Mouse (Mus musculus) embryonic facial prominence, embryonic 13.5 days (tissue): Measurements from ENCODE around the gene Gtf2ird1. TPM values are rescaled to one million over a fixed set of nuclear protein-coding genes. Genes with fewer than 3 reads are reported as not detected.

Experiments
- microRNA-seq: library from miRNA; unstranded; fragments of <30 nt; microRNA quantifications from one replicate; pipeline ENCODE4, GENCODE M21; 2016
- polyA plus RNA-seq: library from polyadenylated mRNA; unstranded; fragments of >200 nt; fragmentation: Nextera tagmentation; extraction: Ambion mirVana; gene quantifications from 2 replicates; pipeline ENCODE4 v1.2.1, GENCODE M21; 2015

Gene Gtf2ird1
- polyA plus RNA-seq, 1 experiment from 2014 or later: 130 TPM

Small RNA genes within 50 kb of the gene (microRNA-seq; reads per million reads assigned to microRNA genes)
- gene Gm26340 (not detected), gene Mir3965 (not detected)

Other genes starting within 250 kb of the Gtf2ird1 start
- 4.4 and 5.2 TPM in 2 replicates for gene Ncf1, start 227.1 kb downstream of the Gtf2ird1 start, polyA plus RNA-seq
- gene Gtf2i, start 142.0 kb downstream of the Gtf2ird1 start, polyA plus RNA-seq: 225 and 236 TPM in 2 replicates
- 5.4 and 5.8 TPM in 2 replicates for gene Clip2, start 95.7 kb upstream of the Gtf2ird1 start, polyA plus RNA-seq
- gene Syna, start 103.5 kb upstream of the Gtf2ird1 start, polyA plus RNA-seq: 0.10 and 0.12 TPM in 2 replicates
- 326 and 332 TPM in 2 replicates for gene Rfc2, start 124.7 kb upstream of the Gtf2ird1 start, polyA plus RNA-seq
- 2.6 and 2.9 TPM in 2 replicates for gene Lat2, start 158.3 kb upstream of the Gtf2ird1 start, polyA plus RNA-seq
- 471 and 483 TPM in 2 replicates for gene Eif4h, start 182.8 kb upstream of the Gtf2ird1 start, polyA plus RNA-seq
- gene Limk1, start 231.9 kb upstream of the Gtf2ird1 start, polyA plus RNA-seq: 11.6 and 11.9 TPM in 2 replicates